In genomic region chr6:92706145-92706466, GRCm38 (mm10) we compare ENCODE assay signal across 8 mouse cellular contexts. TPM values are rescaled to one million over a fixed set of nuclear protein-coding genes. Genes with fewer than 3 reads are reported as not detected.
DNase-seq lines count a peak whose midpoint lies in the region; ATAC-seq lines count a peak whose summit lies in the region.

TSS of gene Prickle2 (minus strand) at chr6:92706155.

- H3K9me3 ChIP-seq in embryonic facial prominence, embryonic 10.5 days, result no peaks in the 10 kb centered on the region
- no peaks in the 10 kb centered on the region for H3K9me3 ChIP-seq in midbrain, embryonic 11.5 days (ENCODE audit: control insufficient read depth, low read length)

- peak within 1 kb of the TSS; percentile 90 for H3K27ac ChIP-seq in embryonic facial prominence, embryonic 10.5 days (replicated peaks)
- H3K27ac ChIP-seq in midbrain, embryonic 11.5 days (ENCODE audit: low read depth, low read length), result no peak within 1 kb of the TSS

- H3K4me2 ChIP-seq in midbrain, embryonic 11.5 days, result peak within 1 kb of the TSS; percentile 96

- H3K36me3 ChIP-seq in embryonic facial prominence, embryonic 10.5 days (replicated peaks), result no peaks in the 10 kb centered on the region
- H3K36me3 ChIP-seq in midbrain, embryonic 11.5 days (ENCODE audit: control insufficient read depth, insufficient read depth, low read length), result no peaks in the 10 kb centered on the region

- intact Hi-C loops in left cerebral cortex, postnatal 4 days (cut with DNase I), result no loop called here

- WGBS in embryonic facial prominence, embryonic 10.5 days, result under 1% methylated on average over 24 of the region's 24 CpGs
- WGBS in midbrain, embryonic 11.5 days, result under 1% methylated on average over 17 of the region's 24 CpGs

- H3K9ac ChIP-seq in midbrain, embryonic 11.5 days (ENCODE audit: low read length), result peak within 1 kb of the TSS; percentile 58

- peaks cover 40% of the 10 kb centered on the region for H3K27me3 ChIP-seq in embryonic facial prominence, embryonic 10.5 days (replicated peaks; ENCODE audit: low read depth, poor library complexity, severe bottlenecking)
- H3K27me3 ChIP-seq in midbrain, embryonic 11.5 days (ENCODE audit: control insufficient read depth, insufficient read depth, low read length), result peaks cover 46% of the 10 kb centered on the region

- DNase-seq in layer of hippocampus, adult 11-12 months (ENCODE audit: low spot score), result peak; percentile 60
- no peak for DNase-seq in layer of hippocampus, adult 9-10 months (ENCODE audit: low spot score)
- peak; percentile 87 for DNase-seq in embryonic facial prominence, embryonic 10.5 days (ENCODE audit: low spot score)
- peak; percentile 72 to 89 for DNase-seq in heart, adult 18-20 months
- peak; percentile 58 for DNase-seq in kidney, adult 11 months
- peak; percentile 87 for DNase-seq in left cerebral cortex, postnatal 4 days
- DNase-seq in midbrain, embryonic 11.5 days (ENCODE audit: low spot score, missing footprints), result peak; percentile 91
- peak; percentile 17 to 60 for DNase-seq in spleen, postnatal 4 days (ENCODE audit: low spot score in 2 of 2)

- ATAC-seq in midbrain, embryonic 11.5 days (ENCODE audit: low FRiP score), result peak; percentile 92

- peaks cover 38% of the 10 kb centered on the region for H3K4me1 ChIP-seq in embryonic facial prominence, embryonic 10.5 days
- peaks cover 7% of the 10 kb centered on the region for H3K4me1 ChIP-seq in midbrain, embryonic 11.5 days (ENCODE audit: control insufficient read depth, insufficient read depth, low read length)

- peak within 1 kb of the TSS; percentile 86 for H3K4me3 ChIP-seq in embryonic facial prominence, embryonic 10.5 days
- peak within 1 kb of the TSS; percentile 54 for H3K4me3 ChIP-seq in midbrain, embryonic 11.5 days (ENCODE audit: low read depth, low read length)

RNA-seq across cellular contexts. Expression of gene Prickle2, which starts in this region (rescaled TPM):
- polyA plus RNA-seq in embryonic facial prominence, embryonic 10.5 days (2016; fragmentation: Nextera tagmentation; extraction: Ambion mirVana), result 4.9 and 5.3 TPM in 2 replicates
- total RNA-seq in heart, adult 18-20 months (2021), result 1 to 10 TPM; 3.7 to 4.0 TPM
- 10 to 100 TPM; 97.0 to 97.1 TPM for total RNA-seq in left cerebral cortex, postnatal 4 days (2021)
- 6.8 and 7.7 TPM in 2 replicates for polyA plus RNA-seq in midbrain, embryonic 11.5 days (2014; fragmentation: Nextera tagmentation; extraction: Ambion mirVana)

Comparison
In these comparisons a context has a peak if more than half of its experiments do, and no peak if none do; other contexts are left out.
1. RNA of gene Prickle2 (total RNA-seq): 97.0 to 97.1 TPM in left cerebral cortex, postnatal 4 days; 3.7 to 4.0 TPM in heart, adult 18-20 months; every median in the first group is over 10 times any median in the second.